ENCODE assay signal across 9 mouse cellular contexts in the genomic region with DNA sequence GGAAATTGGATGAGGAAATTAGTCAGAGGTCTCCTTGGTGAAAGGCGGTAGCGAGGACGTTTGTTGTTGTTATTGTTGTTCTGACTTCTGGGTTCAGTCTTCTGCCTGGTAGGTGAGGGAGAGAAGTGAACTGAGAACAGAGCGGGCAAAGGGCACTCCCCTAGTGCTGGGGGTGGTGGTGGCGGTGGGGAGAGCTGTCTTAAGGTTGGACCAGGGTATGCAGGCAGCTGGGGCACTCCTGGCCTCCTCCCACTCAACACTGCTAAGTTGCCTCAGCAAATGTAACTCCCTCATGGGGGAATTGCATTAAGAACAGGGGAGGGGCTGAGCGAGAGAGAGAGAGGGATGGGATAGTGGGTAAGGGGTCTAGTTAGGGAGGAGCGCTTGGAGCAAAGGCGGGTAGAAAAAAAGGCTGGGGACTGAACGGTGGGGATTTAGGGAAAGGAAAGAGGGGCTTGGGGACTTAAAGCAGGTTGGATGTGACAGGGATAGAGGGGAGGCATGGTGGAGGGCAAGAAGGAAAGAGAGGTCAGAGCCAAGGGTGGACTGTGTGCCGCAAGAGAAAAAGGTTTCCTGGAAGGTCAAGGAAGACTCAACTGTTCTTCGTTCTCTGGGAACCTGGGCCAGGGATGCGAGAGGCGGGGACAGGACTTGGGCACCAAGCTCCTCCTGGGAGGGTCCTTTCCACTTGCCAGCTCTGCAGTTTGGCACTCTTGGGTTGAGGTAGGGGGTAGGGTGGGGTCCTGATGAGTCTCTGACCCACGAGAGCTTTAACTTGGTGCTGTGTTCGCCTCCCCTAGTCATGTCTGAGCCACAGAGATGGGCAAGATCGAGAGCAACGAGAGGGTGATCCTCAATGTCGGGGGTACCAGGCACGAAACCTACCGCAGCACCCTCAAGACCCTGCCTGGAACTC. TPM values are rescaled to one million over a fixed set of nuclear protein-coding genes. Genes with fewer than 3 reads are reported as not detected.
A peak's percentile ranks its signal among the peaks of the same experiment; 100 is the strongest.
DNase-seq lines count a peak whose midpoint lies in the region; ATAC-seq and TF ChIP-seq lines count a peak whose summit lies in the region.
"Had no signal": no experiment of that assay in that cellular context is flagged by ENCODE, and none has a peak within 500 bp of the region (broad histone marks: within the 10 kb centered on the region; RNA-seq: fewer than 3 reads in every experiment).

Kcnc2 (plus strand) TSS at position 235 of the 916 bp plus-strand sequence.

- H3K9me3 ChIP-seq in midbrain, embryonic 13.5 days: no peaks in the 10 kb centered on the region

- H3K4me2 ChIP-seq in midbrain, embryonic 13.5 days (replicated peaks): peak within 1 kb of the TSS; percentile 83

- peak within 1 kb of the TSS; percentile 57 for H3K9ac ChIP-seq in heart, adult 2 months (ENCODE audit: low read depth, low read length)
- peak within 1 kb of the TSS; percentile 68 for H3K9ac ChIP-seq in midbrain, embryonic 13.5 days (replicated peaks)

- H3K79me2 ChIP-seq in heart, adult 2 months (replicated peaks; ENCODE audit: control insufficient read depth, insufficient read depth, low read length): no peaks in the 10 kb centered on the region

- no peaks in the 10 kb centered on the region for H3K36me3 ChIP-seq in heart, adult 2 months (ENCODE audit: control insufficient read depth, insufficient read depth, low read length)
- no peaks in the 10 kb centered on the region for H3K36me3 ChIP-seq in midbrain, embryonic 13.5 days
- H3K36me3 ChIP-seq: G1E had no signal

- peaks cover 15% of the 10 kb centered on the region for H3K27me3 ChIP-seq in heart, adult 2 months (ENCODE audit: control insufficient read depth, insufficient read depth, low read length)
- H3K27me3 ChIP-seq in midbrain, embryonic 13.5 days: peaks cover 32% of the 10 kb centered on the region

- no peaks in the 10 kb centered on the region for H3K4me1 ChIP-seq in heart, adult 2 months (ENCODE audit: control insufficient read depth, insufficient read depth, low read length)
- peaks cover 18% of the 10 kb centered on the region for H3K4me1 ChIP-seq in midbrain, embryonic 13.5 days (replicated peaks)

- intact Hi-C loops in heart, adult 2 months (cut with DNase I): no loop called here

- WGBS in heart, adult 2 months: 3% methylated on average over 20 of the region's 20 CpGs
- 2% methylated on average over 20 of the region's 20 CpGs for WGBS in midbrain, embryonic 13.5 days

- TF ChIP-seq CTCF in heart, adult 2 months (IDR thresholded peaks at IDR 0.05): no peak

- TF ChIP-seq POLR2A in heart, adult 2 months (IDR thresholded peaks at IDR 0.05; ENCODE audit: insufficient read depth, low read depth, low read length): no peak

- H3K4me3 ChIP-seq in heart, adult 2 months: peak within 1 kb of the TSS; percentile 40
- peak within 1 kb of the TSS; percentile 54 for H3K4me3 ChIP-seq in midbrain, embryonic 13.5 days (replicated peaks)

- peak; percentile 21 to 37; a peak in 2 of 4 replicates for ATAC-seq in hematopoietic stem cell, adult 5-6 weeks (replicated peaks in 1 of 2; ENCODE audit: insufficient read depth in 1 of 2, low FRiP score in 2 of 2, low TSS enrichment in 1 of 2, low read depth in 1 of 2, poor library complexity in 2 of 2, severe bottlenecking in 2 of 2)
- ATAC-seq in midbrain, embryonic 13.5 days: peak; percentile 65
- no peak; the same call in 1 of the 2 replicates for ATAC-seq in monocyte, adult 5-6 weeks (replicated peaks; ENCODE audit: insufficient number of reproducible peaks, low FRiP score, low TSS enrichment, poor library complexity, severe bottlenecking)

- no peak for DNase-seq in heart, adult 2 months
- DNase-seq in heart, adult 11 months: no peak
- peak; percentile 41 for DNase-seq in brain, adult 2 months (ENCODE audit: low read depth, low spot score)
- peak in 1 of 2 experiments; percentile 11 for DNase-seq in layer of hippocampus, postnatal 25 days (ENCODE audit: extremely low spot score in 1 of 2, low spot score in 1 of 2)
- DNase-seq in thymus, postnatal 4 days: no peak

- no peak within 1 kb of the TSS for H3K27ac ChIP-seq in heart, adult 2 months
- H3K27ac ChIP-seq in midbrain, embryonic 13.5 days: no peak within 1 kb of the TSS

- TF ChIP-seq EP300 in heart, adult 2 months (IDR thresholded peaks at IDR 0.05; ENCODE audit: insufficient read depth, low read depth, low read length): no peak

RNA-seq across cellular contexts. Expression of gene Kcnc2, which starts in this region (rescaled TPM):
- total RNA-seq in heart, adult 2 months (2021): under 1 TPM; 0.39 to 0.41 TPM
- polyA plus RNA-seq in heart, adult 2 months (2012; rRNA removed): 0.44 and 0.49 TPM in 2 replicates
- not detected in 2 replicates for total RNA-seq in hematopoietic stem cell, adult 5-6 weeks (2017)
- 10 to 100 TPM; 79.4 to 82.8 TPM for total RNA-seq in layer of hippocampus, postnatal 25 days (2021)
- 3.3 and 4.1 TPM in 2 replicates for polyA plus RNA-seq in midbrain, embryonic 13.5 days (2015; fragmentation: Nextera tagmentation; extraction: Ambion mirVana)
- total RNA-seq in monocyte, adult 5-6 weeks (2017): not detected in 3 replicates
- polyA plus RNA-seq: G1E had no signal

Comparison
In these comparisons a context has a peak if more than half of its experiments do, and no peak if none do; other contexts are left out.
1. RNA of gene Kcnc2 (total RNA-seq): 79.4 to 82.8 TPM in layer of hippocampus, postnatal 25 days; 0.39 to 0.41 TPM in heart, adult 2 months, not detected in hematopoietic stem cell, adult 5-6 weeks and not detected in monocyte, adult 5-6 weeks; every median in the first group is over 10 times any median in the second.
2. Peak in ATAC-seq in hematopoietic stem cell, adult 5-6 weeks; RNA of the gene not detected or under 1 TPM.